Mouse (Mus musculus) left cerebral cortex, adult 2 months (tissue): ENCODE measurements at regions not wholly inside any gene's neighbourhood (a gene's known extent, or its start where the extent isn't known, plus 50 kb on each side); places are given as distances from the start of the nearest gene placed in this dataset.
"Not testable (repeated sequence)": the region's sequence is repeated elsewhere in the genome, so short reads cannot be mapped to it uniquely, and the experiment has no call there.

Experiments used
- DNase-seq, 2 experiments: peaks; one replicate each; pipeline ENCODE4 v3.0.0; 2021 to 2022; ENCODE audit warnings: low spot score in 2 of 2, mixed read lengths in 1 of 2; ENCODE audit errors: extremely low spot score in 1 of 2
- H3K27ac ChIP-seq: fragments of 200-600 bp; 2 replicates; pipeline ENCODE4 v1.8.1; 2022
- H3K4me3 ChIP-seq: fragments of 200-600 bp; 2 replicates; pipeline ENCODE4 v1.8.1; 2022
- CTCF ChIP-seq: fragments of 200-600 bp; IDR thresholded peaks from 2 replicates; pipeline ENCODE4 v1.8.1; 2022; ENCODE audit warnings: antibody characterized with exemption, mild to moderate bottlenecking, moderate library complexity
- intact Hi-C: fragments of 180-260 bp; cut with DNase I; formaldehyde crosslinking; loops from one replicate; pipeline ENCODE4 v1.15.1; 2025

GRCm38 (mm10) chr1:13042326-13042725, 1628.4 kb downstream of the A830018L16Rik start:
- DNase-seq, result no peak
- no peak for TF ChIP-seq CTCF
- Histone ChIP-seq H3K27ac (no peak overlapping the region), H3K4me3 (no peak overlapping the region)
- intact Hi-C loops, result no loop called here

- intact Hi-C loops, result loop anchor here (5.0 kb wide), 2 partner anchors 67 to 188 kb away; no protein-coding TSS in a partner anchor
- peak; percentile 76 for TF ChIP-seq CTCF
- no peak overlapping the region for H3K4me3 ChIP-seq
- no peak overlapping the region for H3K27ac ChIP-seq
- peak; percentile 30 to 34 for DNase-seq
Measured at GRCm38 (mm10) chr1:13050140-13050775, 1636.4 kb downstream of the A830018L16Rik start.

- intact Hi-C loops, result loop anchor here (1.0 to 5.0 kb wide), 3 partner anchors 66 to 189 kb away; no protein-coding TSS in a partner anchor
Measured at GRCm38 (mm10) chr1:13051433-13052066, 1637.6 kb downstream of the A830018L16Rik start.

GRCm38 (mm10) chr1:13052067-13052460, 1638.2 kb downstream of the A830018L16Rik start:
- Histone ChIP-seq H3K27ac (no peak overlapping the region), H3K4me3 (no peak overlapping the region)
- peak; percentile 68 for TF ChIP-seq CTCF
- intact Hi-C loops, result loop anchor here (5.0 kb wide), 2 partner anchors 65 to 190 kb away; no protein-coding TSS in a partner anchor
- DNase-seq, result no peak

More at GRCm38 (mm10) chr1:13051433-13052066, 1637.6 kb downstream of the A830018L16Rik start:
- not testable (repeated sequence) for H3K27ac ChIP-seq, DNase-seq, H3K4me3 ChIP-seq

- intact Hi-C loops, result no loop called here
- no peak for DNase-seq
Measured at GRCm38 (mm10) chr1:13057741-13058140, 1643.8 kb downstream of the A830018L16Rik start.

GRCm38 (mm10) chr1:13059616-13060320, 1645.9 kb downstream of the A830018L16Rik start:
- TF ChIP-seq CTCF, result no peak
- intact Hi-C loops, result no loop called here

More at GRCm38 (mm10) chr1:13057741-13058140, 1643.8 kb downstream of the A830018L16Rik start:
- H3K27ac ChIP-seq, result no peak overlapping the region
- TF ChIP-seq CTCF, result no peak
- no peak overlapping the region for H3K4me3 ChIP-seq

More at GRCm38 (mm10) chr1:13059616-13060320, 1645.9 kb downstream of the A830018L16Rik start:
- no peak for DNase-seq
- H3K4me3 ChIP-seq, result no peak overlapping the region
- H3K27ac ChIP-seq, result no peak overlapping the region
